Mouse (Mus musculus) hindbrain, embryonic 13.5 days (tissue): ENCODE results near the gene Tnrc6b. TPM values are rescaled to one million over a fixed set of nuclear protein-coding genes. Genes with fewer than 3 reads are reported as not detected.
A peak's percentile ranks its signal among the peaks of the same experiment; 100 is the strongest.

Experiments
- ATAC-seq: fragments of 200-750 bp; cut with Nextera tagmentation; 2 replicates; pipeline ENCODE4 v1.8.0; 2017; ENCODE audit warnings: moderate TSS enrichment; ENCODE audit not compliant: low FRiP score
- H3K27ac ChIP-seq: fragments of 300-500 bp; sonication (generic); 2 replicates; pipeline ENCODE4 v1.5.1; 2015; ENCODE audit warnings: inconsistent platforms, mild to moderate bottlenecking, moderate library complexity
- H3K27me3 ChIP-seq: fragments of 300-500 bp; sonication (generic); 2 replicates; pipeline ENCODE4 v1.6.1; 2015; ENCODE audit warnings: mild to moderate bottlenecking, inconsistent platforms
- H3K36me3 ChIP-seq: fragments of 300-500 bp; sonication (generic); 2 replicates; pipeline ENCODE4 v1.6.1; 2015; ENCODE audit warnings: mild to moderate bottlenecking, inconsistent platforms
- H3K4me1 ChIP-seq: fragments of 300-500 bp; sonication (generic); replicated peaks from 2 replicates; pipeline ENCODE4 v1.6.1; 2015; ENCODE audit warnings: inconsistent platforms
- H3K4me2 ChIP-seq: fragments of 300-500 bp; sonication (generic); 2 replicates; pipeline ENCODE4 v1.6.1; 2015; ENCODE audit warnings: inconsistent platforms, mild to moderate bottlenecking, moderate library complexity
- H3K4me3 ChIP-seq: fragments of 300-500 bp; sonication (generic); 2 replicates; pipeline ENCODE4 v1.5.1; 2015; ENCODE audit warnings: mild to moderate bottlenecking, inconsistent platforms
- H3K9ac ChIP-seq: fragments of 300-500 bp; sonication (generic); 2 replicates; pipeline ENCODE4 v1.6.1; 2015; ENCODE audit warnings: mild to moderate bottlenecking, inconsistent platforms
- H3K9me3 ChIP-seq: fragments of 300-500 bp; sonication (generic); 2 replicates; pipeline ENCODE4 v1.6.1; 2016; ENCODE audit warnings: inconsistent platforms
- WGBS: fragments of 180-500 bp; shearing (Covaris S2); methylation state at CpG from one replicate; pipeline ENCODE4 v1.1.7; 2015; 5-methylcytosine and 5-hydroxymethylcytosine counted together
- polyA plus RNA-seq: library from polyadenylated mRNA; unstranded; fragments of >200 nt; fragmentation: Nextera tagmentation; extraction: Ambion mirVana; gene quantifications from 2 replicates; pipeline ENCODE4 v1.2.1, GENCODE M21; 2015

The Tnrc6b gene
- polyA plus RNA-seq, 1 experiment from 2014 or later, result 45.2 TPM

- Histone ChIP-seq H3K9ac (0 out of 2 replicates have a peak overlapping the region, but pooled peaks have one; percentile 39), H3K36me3 (no peaks in the 10 kb centered on the region), H3K4me1 (peaks cover 28% of the 10 kb centered on the region), H3K4me2 (peak overlapping the region; percentile 53), H3K27me3 (0 out of 2 replicates have a peak, but pooled peaks cover 6% of the 10 kb centered on the region), H3K9me3 (no peaks in the 10 kb centered on the region), H3K4me3 (peak overlapping the region; percentile 30), H3K27ac (peak overlapping the region; percentile 73)
- ATAC-seq, result no peak
- WGBS, result 28% methylated on average over 18 of the region's 18 CpGs
These were observed 5.1 kb upstream of the Tnrc6b start for GRCm38 (mm10) chr15:80705828-80706549.

GRCm38 (mm10) chr15:80706596-80706995 is 4.5 kb upstream of the Tnrc6b start:
- H3K4me2 ChIP-seq, result peak overlapping the region; percentile 53
- WGBS, result 26% methylated on average over 11 of the region's 11 CpGs
- H3K4me1 ChIP-seq, result peaks cover 28% of the 10 kb centered on the region
- 0 out of 2 replicates have a peak, but pooled peaks cover 6% of the 10 kb centered on the region for H3K27me3 ChIP-seq
- peak overlapping the region; percentile 73 for H3K27ac ChIP-seq
- H3K9me3 ChIP-seq, result no peaks in the 10 kb centered on the region
- H3K4me3 ChIP-seq, result peak overlapping the region; percentile 30
- peak overlapping the region; percentile 39; the same call in 1 of the 2 replicates for H3K9ac ChIP-seq
- H3K36me3 ChIP-seq, result no peaks in the 10 kb centered on the region
- no peak for ATAC-seq

- WGBS, result 53% methylated on average over 8 of the region's 8 CpGs
- no peak overlapping the region for H3K9ac ChIP-seq
These were observed 4.0 kb upstream of the Tnrc6b start for GRCm38 (mm10) chr15:80707088-80707487.

GRCm38 (mm10) chr15:80709593-80709992 is 1.5 kb upstream of the Tnrc6b start:
- Histone ChIP-seq H3K4me1 (peaks cover 36% of the 10 kb centered on the region), H3K27ac (peak overlapping the region; percentile 40; the same call in 1 of the 2 replicates), H3K4me3 (no peak overlapping the region), H3K9me3 (no peaks in the 10 kb centered on the region), H3K36me3 (no peaks in the 10 kb centered on the region), H3K4me2 (peak overlapping the region; percentile 50; the same call in 1 of the 2 replicates), H3K9ac (0 out of 2 replicates have a peak overlapping the region, but pooled peaks have one; percentile 13), H3K27me3 (no peaks in the 10 kb centered on the region)
- no peak for ATAC-seq
- 47% methylated on average over 6 of the region's 6 CpGs for WGBS

More at GRCm38 (mm10) chr15:80707088-80707487, 4.0 kb upstream of the Tnrc6b start:
- H3K4me2 ChIP-seq, result peak overlapping the region; percentile 53; the same call in 1 of the 2 replicates
- 0 out of 2 replicates have a peak, but pooled peaks cover 4% of the 10 kb centered on the region for H3K27me3 ChIP-seq
- H3K9me3 ChIP-seq, result no peaks in the 10 kb centered on the region
- no peaks in the 10 kb centered on the region for H3K36me3 ChIP-seq
- H3K4me1 ChIP-seq, result peaks cover 29% of the 10 kb centered on the region
- H3K4me3 ChIP-seq, result no peak overlapping the region
- ATAC-seq, result no peak
- H3K27ac ChIP-seq, result peak overlapping the region; percentile 76

DNA sequence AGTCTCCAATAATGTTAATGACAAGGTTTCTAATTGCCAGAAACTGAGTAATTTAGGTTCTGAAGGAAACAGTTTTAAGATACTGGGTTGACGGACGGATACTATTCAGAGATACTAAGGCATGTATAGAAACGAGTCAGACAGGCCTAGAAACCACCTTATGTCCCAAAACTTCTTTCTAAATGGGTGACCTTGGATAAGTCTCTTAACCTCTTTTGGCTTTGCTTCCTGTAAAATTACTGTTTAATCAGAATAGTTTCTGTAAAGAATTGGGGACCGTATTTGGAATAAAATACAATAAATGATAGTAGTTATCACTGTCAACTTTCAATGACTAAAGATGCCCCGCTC is 881 bp upstream of the Tnrc6b start:
- H3K9me3 ChIP-seq, result no peaks in the 10 kb centered on the region
- H3K9ac ChIP-seq, result no peak overlapping the region
- H3K4me1 ChIP-seq, result peaks cover 36% of the 10 kb centered on the region
- ATAC-seq, result no peak
- no peaks in the 10 kb centered on the region for H3K27me3 ChIP-seq
- peak overlapping the region; percentile 50 for H3K4me2 ChIP-seq
- WGBS, result 16% methylated on average over 5 of the region's 5 CpGs
- peak overlapping the region; percentile 94 for H3K4me3 ChIP-seq
- H3K36me3 ChIP-seq, result no peaks in the 10 kb centered on the region
- H3K27ac ChIP-seq, result peak overlapping the region; percentile 96

DNA sequence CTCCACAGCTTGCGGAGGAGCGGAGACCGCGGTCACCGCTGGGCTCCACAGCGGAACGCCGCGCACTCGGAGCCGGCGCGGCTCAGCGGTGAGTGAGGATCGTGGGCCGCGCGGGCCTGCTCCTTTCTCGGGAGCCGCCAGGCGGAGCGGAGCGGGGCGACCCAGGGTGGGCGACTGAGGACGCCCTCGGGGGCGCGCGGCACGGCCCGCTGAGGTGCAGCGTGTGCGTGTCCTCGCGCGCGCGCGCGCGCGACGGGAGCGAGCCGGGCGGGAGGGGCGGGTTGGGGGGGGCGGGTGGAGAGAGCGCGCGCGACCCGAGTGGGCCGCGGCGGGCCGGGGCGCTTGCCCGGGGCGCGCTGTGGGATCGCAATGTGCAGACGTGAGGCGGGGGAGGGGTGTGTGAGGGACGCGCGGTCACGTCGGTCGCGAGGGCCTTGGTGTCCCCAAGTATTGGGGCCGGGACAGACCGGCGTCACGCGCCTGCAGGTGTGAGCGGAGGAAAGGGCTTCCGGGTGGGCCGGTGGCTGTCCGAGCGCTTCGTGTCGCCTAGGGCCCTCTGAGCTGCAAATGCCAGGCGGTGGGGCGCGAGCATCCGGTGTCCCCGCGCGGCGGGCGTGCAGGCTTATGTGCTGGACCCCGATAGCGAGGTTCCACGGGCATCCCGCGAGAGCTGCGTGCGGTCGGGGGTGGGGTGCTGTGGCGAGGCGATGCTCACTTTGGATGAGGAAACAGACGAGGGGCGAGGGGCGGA is 463 bp downstream of the Tnrc6b start:
- Histone ChIP-seq H3K4me2 (peak overlapping the region; percentile 84), H3K27me3 (no peaks in the 10 kb centered on the region), H3K36me3 (no peaks in the 10 kb centered on the region), H3K27ac (peak overlapping the region; percentile 95), H3K4me3 (peak overlapping the region; percentile 94), H3K9ac (peak overlapping the region; percentile 91), H3K9me3 (no peaks in the 10 kb centered on the region), H3K4me1 (peaks cover 26% of the 10 kb centered on the region)
- peak; percentile 64 for ATAC-seq
- under 1% methylated on average over 77 of the region's 106 CpGs for WGBS

GRCm38 (mm10) chr15:80714299-80714698 is 3.2 kb downstream of the Tnrc6b start:
- H3K4me1 ChIP-seq, result peaks cover 17% of the 10 kb centered on the region
- no peak overlapping the region for H3K27ac ChIP-seq
- no peaks in the 10 kb centered on the region for H3K27me3 ChIP-seq
- H3K36me3 ChIP-seq, result no peaks in the 10 kb centered on the region
- H3K9ac ChIP-seq, result no peak overlapping the region
- no peak for ATAC-seq
- no peaks in the 10 kb centered on the region for H3K9me3 ChIP-seq
- 80% methylated on average over 4 of the region's 4 CpGs for WGBS
- no peak overlapping the region for H3K4me2 ChIP-seq
- no peak overlapping the region for H3K4me3 ChIP-seq

GRCm38 (mm10) chr15:80716631-80717135 is 5.6 kb downstream of the Tnrc6b start:
- H3K9ac ChIP-seq, result no peak overlapping the region
- no peaks in the 10 kb centered on the region for H3K36me3 ChIP-seq
- no peak overlapping the region for H3K4me2 ChIP-seq
- H3K27me3 ChIP-seq, result no peaks in the 10 kb centered on the region
- H3K4me3 ChIP-seq, result no peak overlapping the region
- no peak overlapping the region for H3K27ac ChIP-seq
- no peaks in the 10 kb centered on the region for H3K9me3 ChIP-seq
- WGBS, result 85% methylated on average over 8 of the region's 8 CpGs
- no peak for ATAC-seq
- H3K4me1 ChIP-seq, result peaks cover 12% of the 10 kb centered on the region

DNA sequence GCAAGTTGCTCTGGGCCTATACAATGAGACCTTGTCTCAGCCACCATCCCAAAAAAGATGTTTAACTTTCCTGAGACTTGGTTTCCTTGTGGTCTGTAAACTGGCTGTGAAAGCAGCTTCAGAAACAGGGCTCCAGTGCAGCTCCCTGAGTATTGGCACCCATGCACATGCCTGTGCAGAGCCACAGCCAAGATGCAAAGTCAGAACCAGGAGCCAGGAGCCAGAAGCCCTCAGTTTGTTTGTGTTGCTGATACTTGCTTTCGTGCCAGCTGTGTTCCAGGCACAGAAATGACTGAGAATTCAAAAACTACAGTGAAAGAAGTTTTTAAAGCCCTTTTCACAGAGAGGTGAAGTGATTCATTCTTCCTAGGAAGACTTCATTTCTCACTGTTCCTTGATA is 6.3 kb downstream of the Tnrc6b start:
- H3K4me3 ChIP-seq, result no peak overlapping the region
- H3K4me1 ChIP-seq, result peaks cover 9% of the 10 kb centered on the region
- no peak for ATAC-seq
- no peaks in the 10 kb centered on the region for H3K36me3 ChIP-seq
- H3K27ac ChIP-seq, result no peak overlapping the region
- H3K9ac ChIP-seq, result no peak overlapping the region
- H3K4me2 ChIP-seq, result no peak overlapping the region
- WGBS, result 58% methylated on average over 1 of the region's 1 CpGs
- H3K9me3 ChIP-seq, result no peaks in the 10 kb centered on the region
- no peaks in the 10 kb centered on the region for H3K27me3 ChIP-seq

GRCm38 (mm10) chr15:80720249-80720648 is 9.1 kb downstream of the Tnrc6b start:
- no peaks in the 10 kb centered on the region for H3K36me3 ChIP-seq
- H3K9me3 ChIP-seq, result no peaks in the 10 kb centered on the region
- no peak for ATAC-seq
- no peaks in the 10 kb centered on the region for H3K27me3 ChIP-seq
- peaks cover 13% of the 10 kb centered on the region for H3K4me1 ChIP-seq
- WGBS, result 79% methylated on average over 5 of the region's 5 CpGs
- H3K4me2 ChIP-seq, result no peak overlapping the region
- H3K4me3 ChIP-seq, result no peak overlapping the region
- H3K9ac ChIP-seq, result no peak overlapping the region
- no peak overlapping the region for H3K27ac ChIP-seq

- Histone ChIP-seq H3K4me1 (peaks cover 10% of the 10 kb centered on the region), H3K27me3 (no peaks in the 10 kb centered on the region), H3K4me2 (no peak overlapping the region), H3K9ac (no peak overlapping the region), H3K27ac (no peak overlapping the region), H3K36me3 (no peaks in the 10 kb centered on the region), H3K9me3 (no peaks in the 10 kb centered on the region), H3K4me3 (no peak overlapping the region)
- no peak for ATAC-seq
- WGBS, result 86% methylated on average over 6 of the region's 6 CpGs
These were observed 10.7 kb downstream of the Tnrc6b start for GRCm38 (mm10) chr15:80721861-80722260.

- WGBS, result 65% methylated on average over 3 of the region's 3 CpGs
- Histone ChIP-seq H3K9ac (no peak overlapping the region), H3K4me2 (no peak overlapping the region), H3K9me3 (no peaks in the 10 kb centered on the region), H3K27me3 (no peaks in the 10 kb centered on the region), H3K27ac (no peak overlapping the region), H3K36me3 (no peaks in the 10 kb centered on the region), H3K4me1 (peaks cover 9% of the 10 kb centered on the region), H3K4me3 (no peak overlapping the region)
- ATAC-seq, result no peak
These were observed 11.3 kb downstream of the Tnrc6b start for GRCm38 (mm10) chr15:80722366-80722765.
